Mouse (Mus musculus) heart, postnatal 0 days (tissue): ENCODE data around the gene Sox8.

Experiments used
- CTCF ChIP-seq: IDR thresholded peaks from 2 replicates; pipeline ENCODE4 v1.5.1; 2016; ENCODE audit warnings: antibody characterized with exemption, control low read depth, low read depth
- EP300 ChIP-seq: IDR thresholded peaks from 2 replicates; pipeline ENCODE4 v1.6.1; 2016; ENCODE audit warnings: antibody characterized with exemption, low read depth

DNA sequence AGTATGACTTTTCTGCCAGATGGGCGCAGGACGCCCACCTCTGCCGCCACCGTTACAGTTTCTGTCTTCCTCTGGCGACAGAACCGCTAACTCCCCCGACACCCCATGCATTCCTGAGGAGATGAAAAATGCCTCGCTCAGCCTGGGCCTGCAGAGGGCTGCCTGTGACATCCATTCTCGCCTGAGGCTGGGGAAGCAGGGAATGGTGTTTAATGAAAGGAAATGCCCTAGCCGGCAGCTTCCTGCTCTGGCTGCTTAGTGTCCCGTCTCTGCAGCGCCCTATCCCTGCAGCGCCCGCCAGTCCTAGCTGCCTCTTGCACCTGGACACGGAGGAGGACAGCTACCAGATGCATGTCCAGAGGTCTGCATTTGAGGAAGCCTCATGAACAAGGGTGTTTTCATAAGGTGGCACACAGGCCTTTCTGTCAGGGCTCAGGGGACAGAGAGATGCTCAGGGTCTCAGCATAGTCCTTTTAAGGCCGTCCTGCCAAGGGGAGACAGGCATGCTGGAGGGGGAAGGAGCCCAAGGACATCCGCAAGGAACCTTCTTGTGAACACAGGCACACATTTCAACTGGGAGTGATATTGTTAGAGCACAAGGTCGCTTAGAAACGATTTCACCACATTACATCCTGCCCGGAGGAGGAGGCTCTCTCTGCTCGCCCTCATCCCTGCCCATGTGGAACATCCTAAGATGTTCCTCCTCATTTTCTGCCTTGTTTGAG, 13.7 kb downstream of the Sox8 start:
- TF ChIP-seq CTCF (no peak), EP300 (no peak)
